Mouse (Mus musculus): ENCODE measurements around the gene Xbp1. TPM values are rescaled to one million over a fixed set of nuclear protein-coding genes. Genes with fewer than 3 reads are reported as not detected.

Xbp1 gene
- polyA plus RNA-seq, 1 experiment from 2014 or later = 133 TPM

DNA sequence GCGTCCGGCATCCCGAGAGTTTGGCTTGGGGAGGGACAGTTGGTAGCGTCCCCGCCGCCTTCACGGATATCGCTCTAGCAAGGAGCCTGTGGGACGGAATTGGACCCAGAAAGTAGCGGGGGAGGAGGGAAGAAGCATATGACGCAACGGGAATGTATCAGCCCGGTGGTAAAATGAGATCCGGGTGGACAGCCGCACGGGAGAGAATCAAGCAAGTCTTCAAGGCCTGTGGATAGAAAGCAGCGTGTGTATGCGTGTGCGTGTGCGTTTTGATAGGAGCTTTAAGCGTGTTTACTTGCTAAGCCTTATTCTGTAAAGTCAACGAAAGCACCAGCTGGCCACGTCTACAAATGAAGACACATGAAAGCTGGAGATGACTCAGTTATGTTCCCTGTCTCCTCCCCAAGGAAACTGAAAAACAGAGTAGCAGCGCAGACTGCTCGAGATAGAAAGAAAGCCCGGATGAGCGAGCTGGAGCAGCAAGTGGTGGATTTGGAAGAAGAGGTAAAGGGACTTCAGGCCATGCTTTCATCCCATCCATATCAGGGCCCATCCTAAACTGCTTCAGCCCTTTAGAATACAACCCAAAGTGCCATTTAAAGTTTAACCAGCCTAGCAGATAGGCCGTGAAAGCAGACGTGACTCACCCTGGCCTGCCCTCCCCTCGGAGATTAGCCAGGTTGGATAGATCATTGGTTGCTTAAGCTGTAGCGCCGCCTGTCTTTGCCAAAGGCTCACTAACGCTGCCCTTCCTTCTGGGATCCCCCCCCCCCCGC is 1.2 kb downstream of the Xbp1 start:
- Histone ChIP-seq H3K27me3 (ENCODE audit: control insufficient read depth, insufficient read depth, low read length) (no peaks in the 10 kb centered on the region), H3K27ac (ENCODE audit: low read depth, low read length) (peak overlapping the region; percentile 65; the same call in 1 of the 2 replicates), H3K9ac (ENCODE audit: low read length) (peak overlapping the region; percentile 94), H3K4me3 (ENCODE audit: low read depth, low read length) (peak overlapping the region; percentile 86), H3K4me2 (peak overlapping the region; percentile 75), H3K9me3 (ENCODE audit: control insufficient read depth, low read length) (no peaks in the 10 kb centered on the region), H3K4me1 (ENCODE audit: control insufficient read depth, insufficient read depth, low read length) (peaks cover 7% of the 10 kb centered on the region; the same call in 1 of the 2 replicates), H3K36me3 (ENCODE audit: control insufficient read depth, insufficient read depth, low read length) (peaks cover 10% of the 10 kb centered on the region; the same call in 1 of the 2 replicates)
- under 1% methylated on average over 32 of the region's 34 CpGs for WGBS
- DNase-seq (ENCODE audit: low spot score, missing footprints) (peak; percentile 97), ATAC-seq (ENCODE audit: low FRiP score) (0 out of 2 replicates have a peak, but pooled peaks have one; percentile 0)

GRCm38 (mm10) chr11:5522798-5523415 is 2.4 kb downstream of the Xbp1 start:
- Histone ChIP-seq H3K4me3 (ENCODE audit: low read depth, low read length) (no peak overlapping the region), H3K9ac (ENCODE audit: low read length) (0 out of 2 replicates have a peak overlapping the region, but pooled peaks have one; percentile 13), H3K9me3 (ENCODE audit: control insufficient read depth, low read length) (no peaks in the 10 kb centered on the region), H3K27ac (ENCODE audit: low read depth, low read length) (no peak overlapping the region), H3K27me3 (ENCODE audit: control insufficient read depth, insufficient read depth, low read length) (no peaks in the 10 kb centered on the region), H3K4me2 (peak overlapping the region; percentile 75), H3K36me3 (ENCODE audit: control insufficient read depth, insufficient read depth, low read length) (peaks cover 10% of the 10 kb centered on the region; the same call in 1 of the 2 replicates), H3K4me1 (ENCODE audit: control insufficient read depth, insufficient read depth, low read length) (peaks cover 7% of the 10 kb centered on the region; the same call in 1 of the 2 replicates)
- 94% methylated on average over 11 of the region's 11 CpGs for WGBS
- peak; percentile 57 for DNase-seq (ENCODE audit: low spot score, missing footprints)
- ATAC-seq (ENCODE audit: low FRiP score) = no peak

GRCm38 (mm10) chr11:5525418-5525817 is 5.0 kb downstream of the Xbp1 start:
- H3K4me1 ChIP-seq (ENCODE audit: control insufficient read depth, insufficient read depth, low read length) = peaks cover 7% of the 10 kb centered on the region; the same call in 1 of the 2 replicates
- DNase-seq (ENCODE audit: low spot score, missing footprints) (no peak), ATAC-seq (ENCODE audit: low FRiP score) (no peak)
- no peaks in the 10 kb centered on the region for H3K9me3 ChIP-seq (ENCODE audit: control insufficient read depth, low read length)
- H3K9ac ChIP-seq (ENCODE audit: low read length) = no peak overlapping the region
- H3K4me3 ChIP-seq (ENCODE audit: low read depth, low read length) = no peak overlapping the region
- no peaks in the 10 kb centered on the region for H3K27me3 ChIP-seq (ENCODE audit: control insufficient read depth, insufficient read depth, low read length)
- 93% methylated on average over 4 of the region's 4 CpGs for WGBS
- no peak overlapping the region for H3K27ac ChIP-seq (ENCODE audit: low read depth, low read length)
- no peak overlapping the region for H3K4me2 ChIP-seq
- peaks cover 13% of the 10 kb centered on the region; the same call in 1 of the 2 replicates for H3K36me3 ChIP-seq (ENCODE audit: control insufficient read depth, insufficient read depth, low read length)

DNA sequence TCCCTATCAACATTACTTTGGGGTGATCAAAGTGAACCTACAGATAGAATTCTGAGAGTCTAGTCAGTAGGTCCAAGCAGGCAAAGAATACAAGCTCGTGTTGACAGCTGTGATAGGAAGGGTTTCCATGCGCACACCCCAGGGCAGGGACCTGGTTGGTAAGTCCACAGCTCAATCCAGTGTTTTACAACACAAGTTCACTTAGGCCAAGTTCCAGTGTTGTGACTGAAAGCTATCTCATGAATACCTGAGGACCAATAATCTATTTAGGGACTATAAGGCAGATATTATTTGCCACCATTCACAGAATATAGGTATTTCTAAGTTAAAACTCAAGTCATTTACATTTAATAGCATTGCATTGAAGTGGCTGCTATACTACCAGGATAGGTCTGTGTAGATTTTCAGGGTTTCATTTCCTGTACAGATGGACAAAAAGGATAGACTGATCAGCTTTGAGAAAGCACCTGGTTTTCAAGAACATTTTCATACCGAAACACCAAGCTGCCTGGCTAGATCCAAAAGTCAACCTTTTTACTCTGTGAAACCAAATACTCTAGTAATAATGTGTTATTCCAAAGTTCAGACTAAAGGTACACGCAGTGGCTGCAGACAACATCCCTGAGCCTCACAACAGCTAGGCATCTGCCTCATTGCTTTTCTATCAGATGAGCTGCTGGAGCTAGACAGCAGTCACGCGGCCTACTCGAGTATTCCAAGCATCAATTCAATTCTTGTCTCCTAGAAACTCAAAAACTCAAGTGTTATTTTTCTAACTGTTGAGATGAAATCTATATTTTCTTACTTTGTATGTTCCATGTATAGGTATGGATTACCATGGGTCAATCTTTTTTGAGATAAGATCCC is 6.3 kb downstream of the Xbp1 start:
- H3K36me3 ChIP-seq (ENCODE audit: control insufficient read depth, insufficient read depth, low read length) = peaks cover 20% of the 10 kb centered on the region
- ATAC-seq (ENCODE audit: low FRiP score) = no peak
- H3K4me3 ChIP-seq (ENCODE audit: low read depth, low read length) = no peak overlapping the region
- peaks cover 7% of the 10 kb centered on the region; the same call in 1 of the 2 replicates for H3K4me1 ChIP-seq (ENCODE audit: control insufficient read depth, insufficient read depth, low read length)
- DNase-seq (ENCODE audit: low spot score, missing footprints) = no peak
- no peaks in the 10 kb centered on the region for H3K9me3 ChIP-seq (ENCODE audit: control insufficient read depth, low read length)
- H3K27ac ChIP-seq (ENCODE audit: low read depth, low read length) = no peak overlapping the region
- WGBS = 95% methylated on average over 7 of the region's 7 CpGs
- no peaks in the 10 kb centered on the region for H3K27me3 ChIP-seq (ENCODE audit: control insufficient read depth, insufficient read depth, low read length)
- H3K4me2 ChIP-seq = no peak overlapping the region
- no peak overlapping the region for H3K9ac ChIP-seq (ENCODE audit: low read length)

- Histone ChIP-seq H3K4me3 (ENCODE audit: low read depth, low read length) (no peak overlapping the region), H3K4me1 (ENCODE audit: control insufficient read depth, insufficient read depth, low read length) (no peaks in the 10 kb centered on the region), H3K27ac (ENCODE audit: low read depth, low read length) (no peak overlapping the region), H3K36me3 (ENCODE audit: control insufficient read depth, insufficient read depth, low read length) (peaks cover 22% of the 10 kb centered on the region), H3K4me2 (no peak overlapping the region), H3K27me3 (ENCODE audit: control insufficient read depth, insufficient read depth, low read length) (no peaks in the 10 kb centered on the region), H3K9ac (ENCODE audit: low read length) (no peak overlapping the region), H3K9me3 (ENCODE audit: control insufficient read depth, low read length) (no peaks in the 10 kb centered on the region)
- WGBS = 84% methylated on average over 5 of the region's 5 CpGs
- no peak for ATAC-seq (ENCODE audit: low FRiP score)
- DNase-seq (ENCODE audit: low spot score, missing footprints) = no peak
Observed at GRCm38 (mm10) chr11:5527865-5528523, 7.5 kb downstream of the Xbp1 start.

GRCm38 (mm10) chr11:5528841-5529240 is 8.4 kb downstream of the Xbp1 start:
- H3K36me3 ChIP-seq (ENCODE audit: control insufficient read depth, insufficient read depth, low read length) = peaks cover 18% of the 10 kb centered on the region
- 86% methylated on average over 5 of the region's 5 CpGs for WGBS
- H3K4me3 ChIP-seq (ENCODE audit: low read depth, low read length) = no peak overlapping the region
- H3K9ac ChIP-seq (ENCODE audit: low read length) = no peak overlapping the region
- H3K27ac ChIP-seq (ENCODE audit: low read depth, low read length) = no peak overlapping the region
- no peak overlapping the region for H3K4me2 ChIP-seq
- no peak for DNase-seq (ENCODE audit: low spot score, missing footprints)
- no peaks in the 10 kb centered on the region for H3K4me1 ChIP-seq (ENCODE audit: control insufficient read depth, insufficient read depth, low read length)
- no peaks in the 10 kb centered on the region for H3K27me3 ChIP-seq (ENCODE audit: control insufficient read depth, insufficient read depth, low read length)
- H3K9me3 ChIP-seq (ENCODE audit: control insufficient read depth, low read length) = no peaks in the 10 kb centered on the region
- no peak for ATAC-seq (ENCODE audit: low FRiP score)

GRCm38 (mm10) chr11:5530172-5530571 is 9.7 kb downstream of the Xbp1 start:
- Histone ChIP-seq H3K36me3 (ENCODE audit: control insufficient read depth, insufficient read depth, low read length) (peaks cover 17% of the 10 kb centered on the region), H3K4me1 (ENCODE audit: control insufficient read depth, insufficient read depth, low read length) (no peaks in the 10 kb centered on the region), H3K4me3 (ENCODE audit: low read depth, low read length) (no peak overlapping the region), H3K9ac (ENCODE audit: low read length) (no peak overlapping the region), H3K27me3 (ENCODE audit: control insufficient read depth, insufficient read depth, low read length) (no peaks in the 10 kb centered on the region), H3K9me3 (ENCODE audit: control insufficient read depth, low read length) (no peaks in the 10 kb centered on the region), H3K4me2 (no peak overlapping the region), H3K27ac (ENCODE audit: low read depth, low read length) (no peak overlapping the region)
- no peak for DNase-seq (ENCODE audit: low spot score, missing footprints)
- ATAC-seq (ENCODE audit: low FRiP score) = no peak
- 86% methylated on average over 5 of the region's 5 CpGs for WGBS

DNA sequence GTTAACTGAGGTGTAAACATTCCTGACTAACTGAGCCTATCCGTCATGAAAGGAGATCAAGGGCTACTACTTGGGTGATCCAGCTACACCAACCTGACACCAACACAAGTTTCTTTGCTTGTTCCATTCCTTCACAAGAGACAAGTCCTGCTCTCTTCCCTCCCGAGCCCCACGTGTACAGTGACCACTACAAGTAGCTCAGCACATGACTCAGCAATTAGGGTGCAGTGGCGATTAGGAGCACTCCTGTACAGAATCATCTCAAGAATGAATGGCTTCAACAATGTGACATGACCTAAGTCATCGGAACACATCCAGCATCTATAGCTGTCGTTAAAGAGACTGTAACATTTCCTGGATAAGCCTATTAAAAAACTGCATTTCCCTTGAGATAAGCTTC is 10.3 kb downstream of the Xbp1 start:
- Histone ChIP-seq H3K9ac (ENCODE audit: low read length) (no peak overlapping the region), H3K9me3 (ENCODE audit: control insufficient read depth, low read length) (no peaks in the 10 kb centered on the region), H3K4me1 (ENCODE audit: control insufficient read depth, insufficient read depth, low read length) (no peaks in the 10 kb centered on the region), H3K27me3 (ENCODE audit: control insufficient read depth, insufficient read depth, low read length) (no peaks in the 10 kb centered on the region), H3K36me3 (ENCODE audit: control insufficient read depth, insufficient read depth, low read length) (peaks cover 17% of the 10 kb centered on the region), H3K27ac (ENCODE audit: low read depth, low read length) (no peak overlapping the region), H3K4me2 (no peak overlapping the region), H3K4me3 (ENCODE audit: low read depth, low read length) (no peak overlapping the region)
- 79% methylated on average over 6 of the region's 6 CpGs for WGBS
- ATAC-seq (ENCODE audit: low FRiP score) = no peak
- DNase-seq (ENCODE audit: low spot score, missing footprints) = no peak
